Mouse (Mus musculus): ENCODE measurements around the gene Gsx1. TPM values are rescaled to one million over a fixed set of nuclear protein-coding genes. Genes with fewer than 3 reads are reported as not detected.

The Gsx1 gene
- total RNA-seq, 2 experiments from 2014 or later: not detected

DNA sequence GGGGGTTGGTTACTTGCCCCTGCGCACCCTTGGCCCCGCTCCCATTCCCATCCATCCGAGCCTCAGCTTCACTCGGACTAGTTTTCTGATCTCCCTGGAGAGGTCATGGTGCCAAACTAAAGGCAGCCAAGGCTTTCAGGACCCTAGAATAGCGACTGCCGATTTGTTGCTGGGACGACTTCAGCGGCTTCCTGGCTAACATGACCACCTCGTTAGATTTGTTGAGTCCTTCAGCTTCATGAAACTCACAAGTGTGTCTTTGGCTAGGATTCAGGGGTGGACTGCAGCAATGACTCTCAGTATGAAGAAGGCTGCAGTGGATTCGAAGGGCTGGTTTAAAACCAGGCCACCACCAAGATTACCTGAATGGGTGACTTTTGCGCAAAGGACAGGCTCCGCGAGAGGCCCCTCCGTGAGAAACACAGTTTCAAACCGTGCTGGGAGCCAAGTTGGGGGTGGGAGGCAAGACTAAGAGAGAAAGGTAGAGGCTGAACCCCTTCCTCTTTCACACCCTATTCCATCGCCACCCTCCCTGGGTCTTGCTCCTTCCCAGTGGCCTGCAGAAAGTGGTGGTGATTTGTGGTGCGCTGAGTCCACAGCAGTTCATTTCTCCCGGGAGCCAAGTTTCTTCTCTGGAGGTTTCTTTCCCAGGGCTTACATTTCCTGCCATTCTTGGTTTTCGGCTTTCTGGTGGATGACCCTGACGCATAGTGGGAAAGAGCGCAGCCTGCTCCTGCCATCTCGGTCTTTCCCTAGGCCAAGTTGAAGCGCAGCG is 3.5 kb downstream of the Gsx1 start:
- ATAC-seq (replicated peaks; ENCODE audit: low FRiP score, poor library complexity, severe bottlenecking): no peak

DNA sequence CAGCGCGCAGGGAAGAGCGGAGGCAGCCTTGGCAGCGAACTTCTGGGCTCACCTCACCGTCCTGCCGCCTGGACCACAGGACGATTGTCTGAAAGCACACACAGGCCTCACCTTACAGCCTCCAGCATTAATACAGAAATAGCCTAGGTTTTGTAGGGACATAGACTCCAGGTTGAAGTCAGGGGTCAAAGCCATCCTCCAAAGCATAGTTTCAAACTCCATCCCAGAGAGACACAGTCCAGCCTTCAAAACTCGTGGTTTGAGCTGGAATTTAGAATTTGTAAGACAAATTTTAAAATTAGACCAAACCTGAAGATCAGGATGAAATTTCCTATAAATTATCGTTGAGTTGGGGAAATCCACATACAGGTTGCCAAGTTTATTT is 4.1 kb downstream of the Gsx1 start:
- ATAC-seq (replicated peaks; ENCODE audit: low FRiP score, poor library complexity, severe bottlenecking): no peak

DNA sequence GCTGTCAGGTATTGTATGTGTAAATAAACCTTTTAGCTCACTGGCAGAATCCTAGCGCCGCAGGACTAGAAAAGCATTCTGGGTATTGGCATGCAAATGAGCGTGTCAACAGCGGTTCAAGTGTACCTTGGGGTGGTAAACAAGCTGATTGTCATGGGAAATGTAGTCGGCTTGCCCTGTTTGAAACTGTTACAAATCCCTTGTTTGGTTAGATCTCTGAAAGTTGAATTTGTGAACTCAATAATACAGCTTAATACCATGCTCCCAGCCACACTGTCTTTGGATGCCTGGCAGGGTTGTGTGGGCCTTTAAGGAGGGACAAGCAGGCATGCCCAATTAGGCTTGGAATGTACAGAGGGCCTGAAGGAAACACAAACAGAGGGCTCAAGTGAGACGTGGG is 16.4 kb downstream of the Gsx1 start:
- ATAC-seq (replicated peaks; ENCODE audit: low FRiP score, poor library complexity, severe bottlenecking): no peak

DNA sequence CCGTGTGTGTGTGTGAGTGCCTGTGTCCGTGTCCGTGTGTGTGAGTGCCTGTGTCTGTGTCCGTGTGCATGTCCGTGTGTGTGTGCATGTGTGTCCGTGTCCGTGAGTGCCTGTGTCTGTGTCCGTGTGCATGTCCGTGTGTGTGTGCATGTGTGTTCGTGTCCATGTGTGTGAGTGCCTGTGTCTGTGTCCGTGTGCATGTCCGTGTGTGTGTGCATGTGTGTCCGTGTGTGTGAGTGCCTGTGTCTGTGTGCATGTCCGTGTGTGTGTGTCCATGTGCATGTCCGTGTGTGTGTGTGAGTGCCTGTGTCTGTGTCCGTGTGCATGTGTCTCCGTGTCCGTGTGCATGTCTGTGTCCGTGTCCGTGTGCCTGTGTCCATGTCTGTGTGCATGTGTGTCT is 19.4 kb downstream of the Gsx1 start:
- ATAC-seq (replicated peaks; ENCODE audit: low FRiP score, poor library complexity, severe bottlenecking): no peak

DNA sequence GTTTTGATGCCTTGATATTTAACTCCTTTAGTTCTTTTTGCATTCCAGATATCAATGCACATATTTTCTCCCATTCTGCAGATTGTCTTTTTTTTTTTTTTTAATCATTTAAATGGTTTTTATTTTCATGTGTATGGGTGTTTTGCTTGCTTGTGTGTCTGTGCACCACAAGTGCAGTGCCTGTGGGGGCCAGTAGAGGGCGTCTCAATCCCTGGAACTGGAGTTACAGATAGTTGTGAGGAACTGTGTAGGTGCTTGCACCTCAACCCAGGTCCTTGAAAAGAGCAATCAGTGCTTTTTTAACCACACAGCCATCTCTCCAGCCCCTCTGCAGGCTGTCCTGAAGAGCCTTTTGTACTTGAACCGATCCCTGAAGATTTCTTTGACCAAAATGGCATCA is 20.0 kb downstream of the Gsx1 start:
- ATAC-seq (replicated peaks; ENCODE audit: low FRiP score, poor library complexity, severe bottlenecking): no peak

DNA sequence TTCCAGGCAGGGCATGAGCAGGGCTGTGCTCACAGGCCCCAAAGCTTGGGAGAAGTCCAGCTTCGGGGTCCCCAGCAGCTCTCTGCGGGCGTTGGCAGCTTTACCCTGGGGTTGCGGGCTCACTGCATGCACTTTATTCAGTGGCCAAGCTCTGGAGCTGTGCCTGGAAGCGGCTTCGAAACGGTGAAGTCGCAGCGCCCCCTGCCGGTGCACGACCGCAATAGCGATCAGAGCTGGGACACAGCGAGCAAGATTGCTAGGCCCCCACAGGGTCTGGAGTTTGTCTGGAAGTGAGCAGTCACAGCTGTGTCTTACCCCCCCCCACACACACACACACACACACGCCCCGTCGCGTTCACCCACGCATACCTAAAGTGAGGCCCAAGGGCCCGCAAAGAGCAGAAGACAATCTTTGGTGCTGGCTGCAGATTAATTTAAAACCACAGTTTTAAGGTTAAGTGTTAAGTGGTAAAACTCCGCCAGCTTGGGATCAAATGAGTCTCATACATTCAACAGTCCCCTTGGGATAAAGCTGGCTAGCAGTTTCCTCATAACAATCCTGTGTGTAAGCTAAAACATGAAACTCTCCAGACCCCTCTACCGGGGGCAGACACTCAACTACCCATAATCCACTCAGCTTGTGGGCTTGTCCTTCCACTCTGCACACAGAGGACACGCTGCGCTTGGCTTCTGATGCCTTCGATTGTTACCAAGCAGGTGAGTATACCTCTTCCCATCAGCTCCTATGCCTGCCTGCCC is 39.0 kb downstream of the Gsx1 start:
- peak; percentile 42 for ATAC-seq (replicated peaks; ENCODE audit: low FRiP score, poor library complexity, severe bottlenecking)

DNA sequence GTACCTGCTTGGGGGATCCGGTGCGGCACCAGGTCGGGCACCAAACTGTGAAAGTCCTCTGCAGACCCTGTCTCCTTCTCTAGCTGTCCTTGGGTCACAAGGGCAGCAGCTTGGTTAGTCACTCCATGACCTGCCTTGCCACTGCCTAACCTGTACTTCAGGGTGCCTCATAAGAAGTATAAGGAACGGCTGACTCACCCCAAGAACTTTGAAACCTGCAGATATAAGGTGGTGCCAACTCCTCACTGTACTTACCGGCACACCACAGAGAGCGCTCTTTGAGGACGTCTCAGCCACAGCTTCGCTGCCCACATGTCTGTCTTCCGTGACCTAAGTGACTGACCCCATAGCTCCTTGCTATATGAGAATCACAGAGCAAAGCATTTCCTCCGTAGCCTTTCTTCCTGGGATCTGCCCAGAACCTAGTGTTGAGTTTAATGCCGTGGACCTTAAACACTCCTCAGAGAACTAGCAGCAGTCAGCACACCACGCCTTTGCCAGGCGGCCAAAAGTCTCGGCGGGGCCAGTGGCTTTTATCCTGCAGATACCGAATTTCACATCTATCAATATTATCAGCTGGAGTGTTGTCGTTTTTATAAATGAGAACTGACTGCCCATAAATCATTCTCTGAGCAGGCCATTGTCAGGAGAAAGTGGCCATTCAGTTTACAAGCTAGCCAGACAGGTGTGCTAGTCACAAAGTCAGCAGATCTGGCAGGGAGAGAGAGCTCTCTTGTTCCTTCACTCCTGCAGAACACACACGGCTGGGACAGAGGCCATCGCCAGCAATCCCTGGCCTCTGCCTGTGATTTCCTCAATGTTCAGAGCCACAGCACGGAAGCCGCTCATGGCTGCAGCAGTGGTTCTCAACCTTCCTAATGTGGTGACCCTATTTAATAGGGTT is 47.2 kb downstream of the Gsx1 start:
- ATAC-seq (replicated peaks; ENCODE audit: low FRiP score, poor library complexity, severe bottlenecking): no peak

Other genes starting within 250 kb of the Gsx1 start
- 20.9 and 21.0 TPM in 2 replicates for gene Gtf3a, start 240.0 kb upstream of the Gsx1 start, total RNA-seq (2015; ENCODE audit: low replicate concordance)
- gene Gtf3a, start 240.0 kb upstream of the Gsx1 start, total RNA-seq (2017; ENCODE audit: low replicate concordance): 15.3 and 19.6 TPM in 2 replicates
- gene Mtif3, start 224.9 kb upstream of the Gsx1 start, total RNA-seq (2015; ENCODE audit: low replicate concordance): 1.3 and 23.1 TPM in 2 replicates
- 3.2 and 6.2 TPM in 2 replicates for gene Mtif3, start 224.9 kb upstream of the Gsx1 start, total RNA-seq (2017; ENCODE audit: low replicate concordance)
- gene Lnx2, start 112.1 kb upstream of the Gsx1 start, total RNA-seq (2015; ENCODE audit: low replicate concordance): 0.42 and 1.4 TPM in 2 replicates
- 1.3 and 1.7 TPM in 2 replicates for gene Lnx2, start 112.1 kb upstream of the Gsx1 start, total RNA-seq (2017; ENCODE audit: low replicate concordance)
- gene Polr1d, start 111.6 kb upstream of the Gsx1 start, total RNA-seq (2015; ENCODE audit: low replicate concordance): 42.8 and 43.2 TPM in 2 replicates
- gene Polr1d, start 111.6 kb upstream of the Gsx1 start, total RNA-seq (2017; ENCODE audit: low replicate concordance): 17.5 and 41.8 TPM in 2 replicates
- not detected in 2 replicates for gene Pdx1, start 81.3 kb downstream of the Gsx1 start, total RNA-seq (2015; ENCODE audit: low replicate concordance)
- not detected in 2 replicates for gene Pdx1, start 81.3 kb downstream of the Gsx1 start, total RNA-seq (2017; ENCODE audit: low replicate concordance)
- not detected in 2 replicates for gene Cdx2, start 118.6 kb downstream of the Gsx1 start, total RNA-seq (2015; ENCODE audit: low replicate concordance)
- gene Cdx2, start 118.6 kb downstream of the Gsx1 start, total RNA-seq (2017; ENCODE audit: low replicate concordance): not detected in 2 replicates
- not detected in 2 replicates for gene Urad, start 133.7 kb downstream of the Gsx1 start, total RNA-seq (2015; ENCODE audit: low replicate concordance)
- not detected in 2 replicates for gene Urad, start 133.7 kb downstream of the Gsx1 start, total RNA-seq (2017; ENCODE audit: low replicate concordance)
- gene Flt3, start 211.8 kb downstream of the Gsx1 start, total RNA-seq (2015; ENCODE audit: low replicate concordance): 1.4 and 2.1 TPM in 2 replicates
- gene Flt3, start 211.8 kb downstream of the Gsx1 start, total RNA-seq (2017; ENCODE audit: low replicate concordance): 0.45 and 2.3 TPM in 2 replicates
- 317 and 399 TPM in 2 replicates for gene Pan3, start 241.5 kb downstream of the Gsx1 start, total RNA-seq (2015; ENCODE audit: low replicate concordance)
- gene Pan3, start 241.5 kb downstream of the Gsx1 start, total RNA-seq (2017; ENCODE audit: low replicate concordance): 157 and 205 TPM in 2 replicates